ENCODE assay signal across 23 mouse cellular contexts in the genomic region with DNA sequence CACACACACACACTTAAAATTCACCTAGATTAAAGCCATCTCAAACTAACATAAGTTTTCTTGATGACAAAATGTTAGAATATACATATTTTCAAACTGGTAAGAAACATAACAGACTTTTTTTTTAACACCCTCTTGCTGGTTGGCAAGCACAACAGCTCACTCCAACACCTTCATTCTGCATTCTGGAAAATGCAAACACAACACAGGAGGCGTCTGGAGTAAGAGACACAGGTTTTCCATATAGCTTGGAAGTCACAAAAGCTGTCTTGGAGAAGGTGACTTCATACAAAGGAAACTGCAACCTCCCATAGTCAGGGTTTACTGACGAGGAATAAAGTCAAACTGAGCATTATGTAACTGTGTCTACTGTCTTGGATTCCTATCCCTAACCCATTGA.
"Had no signal": no experiment of that assay in that cellular context is flagged by ENCODE, and none has a peak within 500 bp of the region (broad histone marks: within the 10 kb centered on the region; RNA-seq: fewer than 3 reads in every experiment).

No protein-coding gene starts in this region.

- H3K4me2 ChIP-seq: intestine, embryonic 15.5 days; kidney, embryonic 15.5 days; limb, embryonic 12.5 days; limb, embryonic 15.5 days; liver, embryonic 13.5 days; midbrain, embryonic 13.5 days; neural tube, embryonic 13.5 days had no signal

- H3K4me3 ChIP-seq: intestine, embryonic 15.5 days; kidney, embryonic 15.5 days; limb, embryonic 12.5 days; limb, embryonic 15.5 days; liver, embryonic 13.5 days; megakaryocyte, embryonic 14.5 days; midbrain, embryonic 10.5 days; midbrain, embryonic 13.5 days; myocyte; neural tube, embryonic 13.5 days had no signal

- H3K27ac ChIP-seq: intestine, embryonic 15.5 days; kidney, embryonic 15.5 days; limb, embryonic 12.5 days; limb, embryonic 15.5 days; liver, embryonic 13.5 days; macrophage; midbrain, embryonic 10.5 days; midbrain, embryonic 13.5 days; neural tube, embryonic 13.5 days; stomach, postnatal 0 days had no signal

- H3K9ac ChIP-seq: intestine, embryonic 15.5 days; kidney, embryonic 15.5 days; limb, embryonic 12.5 days; limb, embryonic 15.5 days; liver, embryonic 13.5 days; midbrain, embryonic 13.5 days; neural tube, embryonic 13.5 days had no signal

- ATAC-seq: intestine, embryonic 15.5 days; midbrain, embryonic 13.5 days; midbrain, embryonic 16.5 days had no signal

- H3K4me1 ChIP-seq: intestine, embryonic 15.5 days; liver, embryonic 13.5 days; megakaryocyte, embryonic 14.5 days had no signal

- H3K36me3 ChIP-seq: intestine, embryonic 15.5 days; kidney, embryonic 15.5 days; limb, embryonic 12.5 days; limb, embryonic 15.5 days; liver, embryonic 13.5 days; midbrain, embryonic 13.5 days; neural tube, embryonic 13.5 days had no signal

- DNase-seq: kidney, adult 11 months; kidney, adult 8-10 months; kidney, postnatal 10 days; kidney, postnatal 36 days; left cerebral cortex, postnatal 4 days; liver, embryonic 13.5 days; lung, adult 2 months; retina, postnatal 1 day; right cerebral cortex, postnatal 14 days; right cerebral cortex, postnatal 4 days; thymus, postnatal 36 days had no signal

- H3K9me3 ChIP-seq: intestine, embryonic 15.5 days; kidney, embryonic 15.5 days; limb, embryonic 12.5 days; limb, embryonic 15.5 days; liver, embryonic 13.5 days; midbrain, embryonic 10.5 days; midbrain, embryonic 13.5 days; neural tube, embryonic 13.5 days had no signal

- H3K27me3 ChIP-seq: intestine, embryonic 15.5 days; kidney, embryonic 15.5 days; limb, embryonic 12.5 days; limb, embryonic 15.5 days; liver, embryonic 13.5 days; megakaryocyte, embryonic 14.5 days; midbrain, embryonic 13.5 days; neural tube, embryonic 13.5 days had no signal
